Mouse (Mus musculus): ENCODE measurements around the gene Arhgef15.

DNA sequence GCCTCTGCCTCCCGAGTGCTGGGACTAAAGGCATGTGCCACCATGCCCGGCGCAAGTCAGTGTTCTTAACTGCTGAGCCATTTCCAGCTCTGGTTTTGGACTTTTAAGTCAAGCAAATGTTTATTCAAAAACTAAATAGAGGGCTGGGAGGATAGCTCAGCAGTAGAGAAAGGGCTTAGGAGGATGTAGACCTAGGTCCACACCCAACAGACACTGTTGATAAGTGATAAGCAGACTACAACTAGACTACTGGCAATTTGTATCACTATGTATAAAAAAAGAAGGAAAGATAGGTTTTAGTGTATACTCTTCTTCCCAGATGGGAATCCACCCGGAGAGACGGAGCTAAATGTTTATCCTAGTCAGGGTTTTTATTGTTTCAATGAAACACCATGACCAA lies 61.0 kb downstream of the Arhgef15 start:
- TF ChIP-seq CTCF (IDR thresholded peaks at IDR 0.05; ENCODE audit: control insufficient read depth, insufficient read depth, insufficient read length) (no peak), MAX (IDR thresholded peaks at IDR 0.05) (no peak), CEBPB (IDR thresholded peaks at IDR 0.05; ENCODE audit: low read depth) (no peak), USF1 (IDR thresholded peaks at IDR 0.05; ENCODE audit: low read depth) (no peak), MYOD1 (IDR thresholded peaks at IDR 0.05; ENCODE audit: control insufficient read depth, insufficient read length, low read depth) (no peak), MYOG (IDR thresholded peaks at IDR 0.05; ENCODE audit: control insufficient read depth, extremely low read depth, insufficient read length) (no peak)
